26 mouse cellular contexts compared by ENCODE assay signal in genomic region chr16:95900181-95900580, GRCm38 (mm10).
DNase-seq lines count a peak whose midpoint lies in the region; ATAC-seq lines count a peak whose summit lies in the region.
"Had no signal": no experiment of that assay in that cellular context is flagged by ENCODE, and none has a peak within 500 bp of the region (broad histone marks: within the 10 kb centered on the region; RNA-seq: fewer than 3 reads in every experiment).

No protein-coding gene starts in this region.

- WGBS in embryonic facial prominence, embryonic 10.5 days, result 81% methylated on average over 9 of the region's 9 CpGs
- 85% methylated on average over 9 of the region's 9 CpGs for WGBS in forebrain, embryonic 14.5 days

- no peak overlapping the region for H3K27ac ChIP-seq in embryonic facial prominence, embryonic 10.5 days (replicated peaks)
- no peak overlapping the region for H3K27ac ChIP-seq in forebrain, embryonic 14.5 days (ENCODE audit: low read depth, low read length)
- H3K27ac ChIP-seq: embryonic facial prominence, embryonic 13.5 days; gastrocnemius, adult 2 months; heart, embryonic 13.5 days; hindbrain, embryonic 14.5 days; kidney, embryonic 15.5 days; limb, embryonic 15.5 days; liver, embryonic 15.5 days; midbrain, embryonic 15.5 days; neural tube, embryonic 15.5 days; stomach, postnatal 0 days had no signal

- no peaks in the 10 kb centered on the region for H3K27me3 ChIP-seq in embryonic facial prominence, embryonic 10.5 days (replicated peaks; ENCODE audit: low read depth, poor library complexity, severe bottlenecking)
- H3K27me3 ChIP-seq in forebrain, embryonic 14.5 days (replicated peaks; ENCODE audit: control insufficient read depth, insufficient read depth, low read length), result no peaks in the 10 kb centered on the region
- H3K27me3 ChIP-seq: embryonic facial prominence, embryonic 13.5 days; heart, embryonic 13.5 days; kidney, embryonic 15.5 days; limb, embryonic 15.5 days; liver, embryonic 15.5 days; midbrain, embryonic 15.5 days; neural tube, embryonic 15.5 days had no signal

- H3K9me3 ChIP-seq in embryonic facial prominence, embryonic 10.5 days, result no peaks in the 10 kb centered on the region
- H3K9me3 ChIP-seq in forebrain, embryonic 14.5 days (replicated peaks; ENCODE audit: control insufficient read depth, low read length), result no peaks in the 10 kb centered on the region
- H3K9me3 ChIP-seq: embryonic facial prominence, embryonic 13.5 days; heart, embryonic 13.5 days; kidney, embryonic 15.5 days; limb, embryonic 15.5 days; liver, embryonic 15.5 days; midbrain, embryonic 15.5 days; neural tube, embryonic 15.5 days had no signal

- H3K4me2 ChIP-seq in forebrain, embryonic 14.5 days (ENCODE audit: low read length), result no peak overlapping the region
- H3K4me2 ChIP-seq: embryonic facial prominence, embryonic 13.5 days; heart, embryonic 13.5 days; hindbrain, embryonic 14.5 days; kidney, embryonic 15.5 days; limb, embryonic 15.5 days; liver, embryonic 15.5 days; midbrain, embryonic 15.5 days; neural tube, embryonic 15.5 days had no signal

- H3K4me1 ChIP-seq in embryonic facial prominence, embryonic 10.5 days, result no peaks in the 10 kb centered on the region; the same call in 1 of the 2 replicates
- no peaks in the 10 kb centered on the region for H3K4me1 ChIP-seq in forebrain, embryonic 14.5 days (ENCODE audit: control insufficient read depth, insufficient read depth, low read length)
- H3K4me1 ChIP-seq: kidney, embryonic 15.5 days; limb, embryonic 15.5 days; liver, embryonic 15.5 days; midbrain, embryonic 15.5 days; neural tube, embryonic 15.5 days had no signal

- H3K4me3 ChIP-seq in embryonic facial prominence, embryonic 10.5 days, result no peak overlapping the region
- H3K4me3 ChIP-seq in forebrain, embryonic 14.5 days (ENCODE audit: low read depth, low read length), result no peak overlapping the region
- H3K4me3 ChIP-seq: embryonic facial prominence, embryonic 13.5 days; gastrocnemius, adult 2 months; heart, embryonic 13.5 days; kidney, embryonic 15.5 days; limb, embryonic 15.5 days; liver, embryonic 15.5 days; megakaryocyte, embryonic 14.5 days; midbrain, embryonic 15.5 days; myocyte; neural tube, embryonic 15.5 days had no signal

- no peaks in the 10 kb centered on the region for H3K36me3 ChIP-seq in embryonic facial prominence, embryonic 10.5 days (replicated peaks)
- H3K36me3 ChIP-seq in forebrain, embryonic 14.5 days (ENCODE audit: control insufficient read depth, insufficient read depth, low read length), result no peaks in the 10 kb centered on the region
- H3K36me3 ChIP-seq: embryonic facial prominence, embryonic 13.5 days; heart, embryonic 13.5 days; kidney, embryonic 15.5 days; limb, embryonic 15.5 days; liver, embryonic 15.5 days; midbrain, embryonic 15.5 days; neural tube, embryonic 15.5 days had no signal

- H3K9ac ChIP-seq in forebrain, embryonic 14.5 days (ENCODE audit: low read length), result no peak overlapping the region
- H3K9ac ChIP-seq: embryonic facial prominence, embryonic 13.5 days; forebrain, postnatal 0 days; heart, embryonic 13.5 days; hindbrain, embryonic 14.5 days; kidney, embryonic 15.5 days; limb, embryonic 15.5 days; liver, embryonic 15.5 days; midbrain, embryonic 15.5 days; neural tube, embryonic 15.5 days had no signal

- peak; percentile 78 for DNase-seq in CD4-positive helper T cell, adult 2 months (ENCODE audit: low read depth, low spot score)
- peak; percentile 78 for DNase-seq in CD4-positive, CD25-positive, alpha-beta regulatory T cell, adult 2 months (ENCODE audit: low read depth, low spot score)
- peak; percentile 74 to 87 for DNase-seq in thymus, postnatal 10 days (ENCODE audit: low spot score in 2 of 2)
- no peak for DNase-seq in left cerebral cortex, postnatal 10 days (ENCODE audit: extremely low spot score in 1 of 2, low spot score in 2 of 2)
- no peak for DNase-seq in embryonic facial prominence, embryonic 10.5 days (ENCODE audit: low spot score)
- no peak for DNase-seq in forebrain, embryonic 14.5 days (ENCODE audit: low spot score)
- DNase-seq: cerebellum, adult 9-11 months; gastrocnemius, adult 2 months; heart, postnatal 36 days; layer of hippocampus, postnatal 36 days; lung, postnatal 14 days; right cerebral cortex, postnatal 14 days had no signal

- peak; percentile 81 for ATAC-seq in inflammation-experienced regulatory T-cells, adult 6 months
- ATAC-seq in forebrain, embryonic 14.5 days, result no peak
- ATAC-seq: forebrain, postnatal 0 days; intestine, embryonic 16.5 days; midbrain, embryonic 15.5 days had no signal

- intact Hi-C loops in left cerebral cortex, postnatal 10 days (cut with DNase I), result no loop called here

Comparison
In these comparisons a context has a peak if more than half of its experiments do, and no peak if none do; other contexts are left out.
1. DNase-seq: peak in CD4-positive helper T cell, adult 2 months (single experiment), CD4-positive, CD25-positive, alpha-beta regulatory T cell, adult 2 months (single experiment) and thymus, postnatal 10 days (2 of 2); none in left cerebral cortex, postnatal 10 days (0 of 2), embryonic facial prominence, embryonic 10.5 days (single experiment) and forebrain, embryonic 14.5 days (single experiment).